Mouse (Mus musculus) bone marrow macrophage, adult 2 months (primary cell): ENCODE measurements around the gene Nrxn1. TPM values are rescaled to one million over a fixed set of nuclear protein-coding genes. Genes with fewer than 3 reads are reported as not detected.

ENCODE experiments used
- H3K27ac ChIP-seq: 2 replicates; pipeline ENCODE4 v1.5.1; 2012; ENCODE audit warnings: low read depth, low read length; ENCODE audit not compliant: insufficient read depth
- H3K4me1 ChIP-seq: 2 replicates; pipeline ENCODE4 v1.6.1; 2012; ENCODE audit warnings: low read length; ENCODE audit not compliant: control insufficient read depth, insufficient read depth
- H3K4me3 ChIP-seq: 2 replicates; pipeline ENCODE4 v1.5.1; 2012; ENCODE audit warnings: mild to moderate bottlenecking, low read length, moderate library complexity; ENCODE audit not compliant: insufficient read depth
- CTCF ChIP-seq: IDR thresholded peaks from 2 replicates; pipeline ENCODE4 v1.5.1; 2012; ENCODE audit warnings: low read depth, mild to moderate bottlenecking, low read length, moderate library complexity
- POLR2A ChIP-seq: IDR thresholded peaks from 2 replicates; pipeline ENCODE4 v1.6.1; 2012; ENCODE audit warnings: mild to moderate bottlenecking, low read depth, low read length, borderline replicate concordance
- polyA plus RNA-seq: library from polyadenylated mRNA; stranded (reverse); fragments of >200 nt; gene quantifications from 2 replicates; pipeline ENCODE4 v1.2.4, GENCODE M21; 2012; ENCODE audit not compliant: missing spikeins, insufficient read depth, insufficient read length

Gene Nrxn1
- polyA plus RNA-seq, 1 experiment: not detected

GRCm38 (mm10) chr17:90078488-90078887 lies 1014.4 kb downstream of the Nrxn1 start:
- Histone ChIP-seq H3K4me1 (no peaks in the 10 kb centered on the region), H3K4me3 (no peak overlapping the region), H3K27ac (no peak overlapping the region)
- TF ChIP-seq CTCF: no peak
- no peak for TF ChIP-seq POLR2A

GRCm38 (mm10) chr17:90062866-90063265 lies 1030.0 kb downstream of the Nrxn1 start:
- TF ChIP-seq CTCF (no peak), POLR2A (no peak)
- Histone ChIP-seq H3K27ac (no peak overlapping the region), H3K4me1 (no peaks in the 10 kb centered on the region), H3K4me3 (no peak overlapping the region)

- Histone ChIP-seq H3K4me3 (no peak overlapping the region), H3K27ac (no peak overlapping the region), H3K4me1 (no peaks in the 10 kb centered on the region)
- TF ChIP-seq POLR2A (no peak), CTCF (no peak)
Measured at GRCm38 (mm10) chr17:90060872-90061271, 1032.0 kb downstream of the Nrxn1 start.

GRCm38 (mm10) chr17:90060168-90060567 lies 1032.7 kb downstream of the Nrxn1 start:
- Histone ChIP-seq H3K4me1 (no peaks in the 10 kb centered on the region), H3K4me3 (no peak overlapping the region), H3K27ac (no peak overlapping the region)
- TF ChIP-seq POLR2A (no peak), CTCF (no peak)

GRCm38 (mm10) chr17:90059320-90060111 lies 1033.4 kb downstream of the Nrxn1 start:
- Histone ChIP-seq H3K4me1 (no peaks in the 10 kb centered on the region), H3K4me3 (no peak overlapping the region)
- TF ChIP-seq POLR2A: no peak
- no peak for TF ChIP-seq CTCF

GRCm38 (mm10) chr17:90054312-90054711 lies 1038.6 kb downstream of the Nrxn1 start:
- H3K27ac ChIP-seq: no peak overlapping the region
- no peak overlapping the region for H3K4me3 ChIP-seq
- TF ChIP-seq CTCF (no peak), POLR2A (no peak)
- no peaks in the 10 kb centered on the region for H3K4me1 ChIP-seq

More at GRCm38 (mm10) chr17:90059320-90060111, 1033.4 kb downstream of the Nrxn1 start:
- H3K27ac ChIP-seq: no peak overlapping the region

- TF ChIP-seq CTCF (no peak), POLR2A (no peak)
- H3K4me3 ChIP-seq: no peak overlapping the region
- H3K4me1 ChIP-seq: no peaks in the 10 kb centered on the region
- H3K27ac ChIP-seq: no peak overlapping the region
Measured at GRCm38 (mm10) chr17:90039316-90039715, 1053.6 kb downstream of the Nrxn1 start.

GRCm38 (mm10) chr17:90032416-90032815 lies 1060.5 kb downstream of the Nrxn1 start:
- H3K4me1 ChIP-seq: no peaks in the 10 kb centered on the region
- TF ChIP-seq CTCF (no peak), POLR2A (no peak)
- H3K4me3 ChIP-seq: no peak overlapping the region
- H3K27ac ChIP-seq: no peak overlapping the region

GRCm38 (mm10) chr17:90016636-90017035 lies 1076.2 kb downstream of the Nrxn1 start:
- no peaks in the 10 kb centered on the region for H3K4me1 ChIP-seq
- H3K4me3 ChIP-seq: no peak overlapping the region
- no peak overlapping the region for H3K27ac ChIP-seq
- TF ChIP-seq POLR2A: no peak
- no peak for TF ChIP-seq CTCF

- Histone ChIP-seq H3K4me1 (no peaks in the 10 kb centered on the region), H3K4me3 (no peak overlapping the region), H3K27ac (no peak overlapping the region)
- TF ChIP-seq POLR2A (no peak), CTCF (no peak)
Measured at GRCm38 (mm10) chr17:90011761-90012160, 1081.1 kb downstream of the Nrxn1 start.
